Mouse (Mus musculus) erythroblast, embryonic 14.5 days (primary cell): ENCODE data around the gene Tnni3k. TPM values are rescaled to one million over a fixed set of nuclear protein-coding genes. Genes with fewer than 3 reads are reported as not detected.

ENCODE experiments used
- H3K27me3 ChIP-seq: 2 replicates; pipeline ENCODE4 v1.6.1; 2012; ENCODE audit warnings: inconsistent platforms; ENCODE audit not compliant: control insufficient read depth
- H3K36me3 ChIP-seq: 2 replicates; pipeline ENCODE4 v1.6.1; 2012; ENCODE audit warnings: mild to moderate bottlenecking, inconsistent platforms; ENCODE audit not compliant: control insufficient read depth
- H3K4me1 ChIP-seq: 2 replicates; pipeline ENCODE4 v1.6.1; 2012; ENCODE audit warnings: inconsistent platforms; ENCODE audit not compliant: control insufficient read depth
- H3K4me3 ChIP-seq: replicated peaks from 2 replicates; pipeline ENCODE3; 2012; ENCODE audit warnings: moderate library complexity, mild to moderate bottlenecking, inconsistent platforms
- H3K9me3 ChIP-seq: 2 replicates; pipeline ENCODE4 v1.6.1; 2012; ENCODE audit warnings: low read length, inconsistent platforms, mixed read lengths; ENCODE audit not compliant: control insufficient read depth
- GATA1 ChIP-seq: IDR thresholded peaks from 2 replicates; pipeline ENCODE4 v1.6.1; 2012; ENCODE audit warnings: low read length, inconsistent platforms, mixed read lengths
- TAL1 ChIP-seq: IDR thresholded peaks from 3 replicates; pipeline ENCODE4 v1.6.1; 2012; ENCODE audit warnings: low read length, inconsistent platforms, mixed read lengths
- polyA plus RNA-seq: library from polyadenylated mRNA; stranded (reverse); fragments of >175 nt; gene quantifications from 2 replicates; pipeline ENCODE4 v1.2.3, GENCODE M21; 2012

Tnni3k gene
- polyA plus RNA-seq = not detected in 2 replicates

DNA sequence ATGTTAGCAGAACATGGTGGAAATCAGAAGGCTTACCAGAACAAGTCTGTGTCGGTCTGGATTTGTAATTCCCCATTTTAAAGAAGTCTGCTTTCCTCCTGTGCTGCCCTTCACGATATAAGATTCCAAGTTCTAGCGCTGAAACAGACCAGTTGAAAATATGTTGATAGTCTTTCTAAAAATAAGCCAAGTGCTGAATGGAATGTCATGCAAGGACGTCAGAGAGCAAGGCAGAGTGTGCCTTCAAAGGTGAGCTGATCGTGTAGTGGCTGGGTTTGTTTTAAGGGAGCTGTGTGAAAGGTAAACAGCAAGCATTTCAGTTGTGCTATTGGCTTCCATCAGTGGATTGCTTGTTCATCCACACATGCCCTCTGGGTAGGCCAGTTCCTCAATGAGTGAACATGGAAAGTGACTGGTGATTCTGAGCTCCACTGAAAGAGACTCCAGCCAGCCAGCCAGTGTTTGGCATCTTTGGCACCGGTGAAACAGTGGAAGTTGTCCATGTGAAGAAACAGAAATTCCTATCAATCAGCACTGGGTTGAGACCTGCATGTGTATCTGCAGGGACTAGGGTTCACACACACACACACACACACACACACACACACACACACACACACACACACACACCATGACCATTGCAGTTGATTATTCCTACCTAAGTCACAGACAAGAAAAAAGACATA lies at the start of gene Tnni3k:
Tnni3k (minus strand) TSS at position 177 of the 686 bp plus-strand sequence.
- Histone ChIP-seq H3K27me3 (no peaks in the 10 kb centered on the region), H3K4me3 (no peak within 1 kb of the TSS), H3K4me1 (no peaks in the 10 kb centered on the region), H3K36me3 (no peaks in the 10 kb centered on the region), H3K9me3 (no peaks in the 10 kb centered on the region; the same call in 1 of the 2 replicates)
- no peak for TF ChIP-seq GATA1
- TF ChIP-seq TAL1 = no peak

DNA sequence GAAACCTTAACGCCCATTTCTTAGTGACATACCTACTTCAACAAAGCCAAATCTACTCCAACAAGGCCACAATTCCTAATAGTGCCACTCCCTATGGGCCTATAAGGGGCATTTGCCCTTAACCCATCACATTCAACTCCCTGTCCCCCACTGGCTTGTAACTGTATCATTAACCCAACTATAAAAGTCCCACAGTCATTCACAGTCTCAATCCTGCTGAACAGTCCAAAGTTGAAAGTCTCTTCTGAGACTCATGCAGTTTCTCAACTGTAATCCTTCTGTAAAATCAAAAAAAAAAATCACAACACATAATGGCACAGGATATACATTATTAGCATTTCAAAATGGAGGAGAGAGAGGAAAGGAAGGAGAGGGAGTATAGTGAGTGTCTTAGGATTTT lies 44.1 kb upstream of the Tnni3k start:
- Histone ChIP-seq H3K4me1 (no peaks in the 10 kb centered on the region), H3K36me3 (no peaks in the 10 kb centered on the region), H3K9me3 (no peaks in the 10 kb centered on the region), H3K4me3 (no peak overlapping the region), H3K27me3 (no peaks in the 10 kb centered on the region)
- TF ChIP-seq GATA1 = no peak
- TF ChIP-seq TAL1 = no peak

DNA sequence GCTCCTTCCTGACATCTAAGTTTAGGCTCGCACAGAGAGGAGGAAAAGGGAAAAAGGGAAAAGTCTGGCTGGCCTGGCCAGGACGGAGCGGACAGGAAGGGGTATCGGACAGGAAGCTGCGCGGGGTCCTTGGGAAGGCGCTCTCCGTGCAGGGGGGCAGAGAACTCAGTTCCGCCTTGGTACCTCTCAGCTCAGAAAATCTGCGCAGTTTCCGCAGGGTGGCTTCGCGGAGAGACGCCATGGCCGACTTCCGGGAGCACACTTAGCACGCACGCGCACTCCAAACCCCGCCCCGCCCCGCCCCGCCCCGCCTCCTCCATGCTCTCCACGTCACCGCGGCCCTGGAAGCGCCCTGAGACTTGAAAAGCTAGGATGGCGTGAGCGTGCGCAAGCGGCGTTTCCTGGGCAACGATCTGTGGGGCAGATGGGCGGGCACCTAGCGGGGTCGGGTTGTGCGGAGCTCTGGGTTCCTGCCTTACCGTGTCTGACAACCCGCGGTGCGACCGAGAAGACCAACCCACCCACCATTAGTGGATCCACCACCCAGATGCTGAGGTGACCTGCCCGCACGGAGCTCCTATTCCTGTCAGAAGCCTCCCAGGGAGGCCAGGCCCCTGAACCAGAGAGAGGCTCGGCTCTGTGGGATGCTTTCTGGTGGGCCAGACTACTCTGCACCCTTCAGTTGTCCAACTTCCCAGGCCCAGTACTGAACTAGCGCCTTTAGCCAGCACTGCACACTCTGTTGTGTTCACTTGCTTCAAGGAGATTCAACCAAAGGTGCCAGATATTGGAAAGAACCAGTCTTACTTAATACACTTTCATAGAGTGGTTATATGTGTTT lies 38.1 kb upstream of the Tnni3k start, which contains the start of the genes Fpgt and Lrriq3:
Fpgt (minus strand) TSS at position 288 of the 841 bp plus-strand sequence.
Lrriq3 (plus strand) TSS at position 319 of the 841 bp plus-strand sequence.
- peaks cover 4% of the 10 kb centered on the region for H3K36me3 ChIP-seq
- no peak for TF ChIP-seq TAL1
- no peak for TF ChIP-seq GATA1
- H3K4me3 ChIP-seq = peak within 1 kb of the TSS; percentile 80
- H3K9me3 ChIP-seq = no peaks in the 10 kb centered on the region
- no peaks in the 10 kb centered on the region for H3K27me3 ChIP-seq
- peaks cover 16% of the 10 kb centered on the region for H3K4me1 ChIP-seq

DNA sequence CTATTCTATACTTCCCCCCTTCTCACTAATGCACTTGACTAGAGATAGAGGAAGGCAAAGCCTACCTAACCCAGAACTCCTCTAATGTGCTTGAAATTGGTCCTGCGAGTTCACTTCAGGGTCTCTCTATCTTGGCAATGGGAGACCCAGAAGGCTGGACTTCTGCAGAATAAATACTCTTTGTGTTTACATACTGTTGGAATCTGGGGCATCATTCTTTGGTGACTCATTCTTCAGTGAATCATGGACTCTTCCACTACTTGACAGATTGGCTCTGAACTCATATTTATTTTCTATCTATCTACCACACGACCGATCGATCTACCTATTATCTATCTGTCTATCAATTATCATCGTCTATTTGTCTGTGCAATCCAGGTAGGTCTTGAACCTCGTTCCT lies 36.9 kb upstream of the Tnni3k start:
- peak overlapping the region; percentile 80 for H3K4me3 ChIP-seq
- H3K36me3 ChIP-seq = peaks cover 13% of the 10 kb centered on the region
- H3K9me3 ChIP-seq = no peaks in the 10 kb centered on the region
- TF ChIP-seq TAL1 = no peak
- TF ChIP-seq GATA1 = no peak
- H3K27me3 ChIP-seq = no peaks in the 10 kb centered on the region
- H3K4me1 ChIP-seq = peaks cover 16% of the 10 kb centered on the region

DNA sequence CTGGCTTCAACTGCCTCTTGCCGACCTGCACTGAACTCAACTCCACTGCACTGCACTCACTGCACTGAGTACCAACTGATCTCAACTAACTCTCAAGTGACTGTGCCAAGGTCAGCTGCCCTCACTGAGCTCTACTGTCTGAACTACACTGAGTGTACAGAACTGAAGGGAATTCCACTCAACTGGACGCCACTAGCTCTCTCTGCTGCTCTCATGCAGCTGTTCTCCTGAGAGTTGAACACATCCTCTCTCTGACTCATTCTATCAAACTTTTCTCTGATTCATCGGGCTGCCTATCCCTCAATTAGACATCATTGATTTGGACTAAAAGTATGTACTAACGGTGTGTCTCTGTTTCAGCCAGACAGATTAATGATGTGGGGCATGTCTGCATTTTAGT lies 22.7 kb upstream of the Tnni3k start:
- H3K36me3 ChIP-seq = no peaks in the 10 kb centered on the region
- no peaks in the 10 kb centered on the region for H3K4me1 ChIP-seq
- no peak for TF ChIP-seq GATA1
- TF ChIP-seq TAL1 = no peak
- no peaks in the 10 kb centered on the region for H3K27me3 ChIP-seq
- no peak overlapping the region for H3K4me3 ChIP-seq
- H3K9me3 ChIP-seq = peaks cover 2% of the 10 kb centered on the region; the same call in 1 of the 2 replicates

DNA sequence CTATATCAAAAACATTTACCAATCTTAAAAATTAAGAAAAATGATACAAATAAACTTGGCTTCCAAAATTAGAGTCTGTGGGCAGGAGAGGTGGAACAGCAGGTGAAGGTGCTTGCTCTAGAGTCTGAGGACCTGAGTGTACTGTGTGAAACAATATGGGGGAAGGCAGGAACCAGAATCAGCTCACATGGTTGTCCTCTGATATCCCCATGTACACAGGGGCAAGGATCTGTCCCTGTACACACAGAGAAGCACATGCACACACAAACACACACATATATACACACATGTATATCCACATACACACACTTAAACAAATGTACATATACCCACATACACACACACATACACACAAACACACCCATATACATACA lies 4.2 kb upstream of the Tnni3k start:
- H3K27me3 ChIP-seq = no peaks in the 10 kb centered on the region
- H3K4me3 ChIP-seq = no peak overlapping the region
- TF ChIP-seq GATA1 (no peak), TAL1 (no peak)
- no peaks in the 10 kb centered on the region for H3K36me3 ChIP-seq
- H3K4me1 ChIP-seq = no peaks in the 10 kb centered on the region
- H3K9me3 ChIP-seq = peaks cover 2% of the 10 kb centered on the region; the same call in 1 of the 2 replicates

DNA sequence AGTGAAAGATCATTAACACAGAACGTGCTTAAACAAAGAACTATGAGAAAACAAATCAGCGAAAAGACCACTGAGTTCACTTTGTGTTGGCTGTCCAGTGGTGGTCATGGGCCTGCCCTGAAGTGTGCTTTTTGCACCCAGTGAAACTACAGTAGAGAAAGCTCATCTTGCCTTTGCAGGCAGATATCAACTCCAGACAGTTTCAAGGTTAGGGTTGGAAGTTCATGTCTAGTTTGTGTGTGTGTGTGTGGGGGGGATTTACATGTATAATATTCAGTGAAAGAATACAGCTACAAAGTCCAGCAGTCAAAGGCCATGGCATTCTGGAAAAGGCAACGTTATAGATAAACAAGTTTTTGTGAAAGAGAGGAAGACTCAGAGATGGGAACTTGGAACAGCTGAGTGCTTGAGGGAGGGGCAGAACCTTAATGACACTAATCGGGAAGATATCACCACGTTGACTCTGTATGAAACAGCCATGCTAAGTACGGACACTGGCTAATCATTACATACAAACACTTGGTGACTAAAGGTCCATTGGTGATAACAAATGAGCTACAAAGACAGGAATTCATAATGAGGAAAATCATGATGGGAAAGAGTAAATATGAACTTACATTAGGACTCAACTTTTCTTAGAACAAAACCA lies 3.7 kb upstream of the Tnni3k start:
- no peak for TF ChIP-seq GATA1
- TF ChIP-seq TAL1 = no peak
- Histone ChIP-seq H3K4me1 (no peaks in the 10 kb centered on the region), H3K27me3 (no peaks in the 10 kb centered on the region), H3K9me3 (peaks cover 2% of the 10 kb centered on the region; the same call in 1 of the 2 replicates), H3K4me3 (no peak overlapping the region), H3K36me3 (no peaks in the 10 kb centered on the region)

DNA sequence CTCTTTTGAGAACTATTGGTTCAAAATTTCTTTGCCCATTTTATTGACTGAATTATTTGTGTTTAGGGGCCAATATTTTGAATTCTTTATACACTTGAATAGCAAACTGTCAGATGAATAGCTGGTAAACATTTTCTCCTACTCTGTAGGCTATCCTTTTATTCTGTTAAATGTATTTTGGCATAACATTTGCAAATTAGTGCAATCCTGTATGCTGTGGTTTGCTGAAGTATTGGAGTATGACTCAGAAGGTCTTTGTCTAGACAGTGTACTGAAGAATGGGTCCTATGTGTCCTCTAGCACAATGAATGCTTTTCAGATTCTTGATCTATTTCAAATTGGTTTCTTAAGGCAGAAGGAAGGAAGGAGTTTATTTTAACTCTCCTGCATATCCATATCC lies 2.4 kb upstream of the Tnni3k start:
- Histone ChIP-seq H3K4me3 (no peak overlapping the region), H3K36me3 (no peaks in the 10 kb centered on the region), H3K9me3 (peaks cover 2% of the 10 kb centered on the region; the same call in 1 of the 2 replicates), H3K27me3 (no peaks in the 10 kb centered on the region), H3K4me1 (no peaks in the 10 kb centered on the region)
- TF ChIP-seq GATA1 (no peak), TAL1 (no peak)

DNA sequence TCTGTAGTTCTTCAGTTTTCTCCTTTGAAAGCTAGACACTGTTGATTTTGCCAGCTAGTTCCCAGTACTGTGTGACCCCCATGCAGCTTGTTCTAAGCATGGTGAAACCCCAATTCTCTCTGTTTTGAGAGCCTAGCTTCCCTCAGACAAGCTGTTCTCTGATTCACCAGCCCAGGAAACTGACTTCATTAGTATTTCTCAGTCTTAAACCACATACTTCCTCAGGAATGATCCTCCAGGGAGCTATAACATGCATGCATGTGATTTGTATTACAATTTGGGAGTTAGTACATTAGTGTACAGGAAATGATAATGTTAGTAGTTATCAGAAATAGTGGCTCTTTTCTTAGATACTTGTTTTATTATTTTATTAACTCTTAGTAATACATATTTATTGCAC lies 1.4 kb upstream of the Tnni3k start:
- no peak overlapping the region for H3K4me3 ChIP-seq
- H3K9me3 ChIP-seq = no peaks in the 10 kb centered on the region; the same call in 1 of the 2 replicates
- no peaks in the 10 kb centered on the region for H3K27me3 ChIP-seq
- H3K36me3 ChIP-seq = no peaks in the 10 kb centered on the region
- no peaks in the 10 kb centered on the region for H3K4me1 ChIP-seq
- TF ChIP-seq GATA1 = no peak
- TF ChIP-seq TAL1 = no peak
